Mouse (Mus musculus) midbrain, embryonic 10.5 days (tissue): Measurements from ENCODE around the gene Ppm1l. TPM values are rescaled to one million over a fixed set of nuclear protein-coding genes. Genes with fewer than 3 reads are reported as not detected.

Experiments
- DNase-seq: peaks from one replicate; pipeline ENCODE4 v3.0.0-alpha.2; 2017; ENCODE audit warnings: low spot score
- H3K27ac ChIP-seq: fragments of 300-500 bp; sonication (generic); replicated peaks from 2 replicates; pipeline ENCODE4 v1.5.1; 2016; ENCODE audit warnings: mild to moderate bottlenecking
- H3K27me3 ChIP-seq: fragments of 300-500 bp; sonication (generic); 2 replicates; pipeline ENCODE4 v1.6.1; 2016; ENCODE audit warnings: low read depth, mild to moderate bottlenecking; ENCODE audit not compliant: poor library complexity, severe bottlenecking
- H3K36me3 ChIP-seq: fragments of 300-500 bp; sonication (generic); 2 replicates; pipeline ENCODE4 v1.6.1; 2016; ENCODE audit warnings: mild to moderate bottlenecking, moderate library complexity
- H3K4me1 ChIP-seq: fragments of 300-500 bp; sonication (generic); 2 replicates; pipeline ENCODE4 v1.6.1; 2016
- H3K4me3 ChIP-seq: fragments of 300-500 bp; sonication (generic); 2 replicates; pipeline ENCODE4 v1.5.1; 2016; ENCODE audit warnings: mild to moderate bottlenecking, moderate library complexity
- H3K9me3 ChIP-seq: fragments of 300-500 bp; sonication (generic); replicated peaks from 2 replicates; pipeline ENCODE4 v1.6.1; 2016; ENCODE audit warnings: mild to moderate bottlenecking
- WGBS: fragments of 180-500 bp; shearing (Covaris S2); methylation state at CpG from one replicate; pipeline ENCODE4 v1.1.7; 2016; 5-methylcytosine and 5-hydroxymethylcytosine counted together
- polyA plus RNA-seq: library from polyadenylated mRNA; unstranded; fragments of >200 nt; fragmentation: Nextera tagmentation; extraction: Ambion mirVana; gene quantifications from 2 replicates; pipeline ENCODE4 v1.2.1, GENCODE M21; 2016

The Ppm1l gene
- polyA plus RNA-seq, 1 experiment from 2014 or later, result 14.8 TPM

- Histone ChIP-seq H3K27me3 (no peaks in the 10 kb centered on the region), H3K4me1 (no peaks in the 10 kb centered on the region), H3K9me3 (no peaks in the 10 kb centered on the region), H3K4me3 (no peak overlapping the region), H3K27ac (no peak overlapping the region), H3K36me3 (no peaks in the 10 kb centered on the region)
- WGBS, result 87% methylated on average over 8 of the region's 8 CpGs
- no peak for DNase-seq
Measured at GRCm38 (mm10) chr3:69342247-69342921, 25.7 kb downstream of the Ppm1l start.

- Histone ChIP-seq H3K4me1 (no peaks in the 10 kb centered on the region), H3K27ac (no peak overlapping the region), H3K4me3 (no peak overlapping the region), H3K36me3 (no peaks in the 10 kb centered on the region), H3K27me3 (no peaks in the 10 kb centered on the region), H3K9me3 (no peaks in the 10 kb centered on the region)
- DNase-seq, result no peak
- 92% methylated on average over 10 of the region's 10 CpGs for WGBS
Measured at GRCm38 (mm10) chr3:69343124-69343523, 26.5 kb downstream of the Ppm1l start.

- no peak for DNase-seq
- Histone ChIP-seq H3K9me3 (no peaks in the 10 kb centered on the region), H3K27ac (no peak overlapping the region), H3K27me3 (no peaks in the 10 kb centered on the region), H3K36me3 (no peaks in the 10 kb centered on the region), H3K4me3 (no peak overlapping the region), H3K4me1 (no peaks in the 10 kb centered on the region)
- WGBS, result 93% methylated on average over 4 of the region's 4 CpGs
Measured at GRCm38 (mm10) chr3:69346514-69346913, 29.9 kb downstream of the Ppm1l start.

- no peak overlapping the region for H3K27ac ChIP-seq
- H3K27me3 ChIP-seq, result no peaks in the 10 kb centered on the region
- no peaks in the 10 kb centered on the region for H3K4me1 ChIP-seq
- no peak for DNase-seq
- H3K9me3 ChIP-seq, result no peaks in the 10 kb centered on the region
- 89% methylated on average over 11 of the region's 11 CpGs for WGBS
- no peaks in the 10 kb centered on the region for H3K36me3 ChIP-seq
- H3K4me3 ChIP-seq, result no peak overlapping the region
Measured at GRCm38 (mm10) chr3:69348197-69348920, 31.7 kb downstream of the Ppm1l start.

GRCm38 (mm10) chr3:69348921-69349237 lies 32.2 kb downstream of the Ppm1l start:
- WGBS, result 90% methylated on average over 4 of the region's 4 CpGs
- DNase-seq, result no peak
- H3K27ac ChIP-seq, result no peak overlapping the region

GRCm38 (mm10) chr3:69349973-69350372 lies 33.3 kb downstream of the Ppm1l start:
- no peak for DNase-seq
- no peaks in the 10 kb centered on the region for H3K27me3 ChIP-seq
- H3K4me3 ChIP-seq, result no peak overlapping the region
- WGBS, result 93% methylated on average over 6 of the region's 6 CpGs
- no peaks in the 10 kb centered on the region for H3K9me3 ChIP-seq
- no peaks in the 10 kb centered on the region for H3K36me3 ChIP-seq
- H3K4me1 ChIP-seq, result no peaks in the 10 kb centered on the region
- no peak overlapping the region for H3K27ac ChIP-seq

More at GRCm38 (mm10) chr3:69348921-69349237, 32.2 kb downstream of the Ppm1l start:
- H3K4me3 ChIP-seq, result no peak overlapping the region
- no peaks in the 10 kb centered on the region for H3K9me3 ChIP-seq
- H3K36me3 ChIP-seq, result no peaks in the 10 kb centered on the region
- H3K27me3 ChIP-seq, result no peaks in the 10 kb centered on the region
- no peaks in the 10 kb centered on the region for H3K4me1 ChIP-seq

DNA sequence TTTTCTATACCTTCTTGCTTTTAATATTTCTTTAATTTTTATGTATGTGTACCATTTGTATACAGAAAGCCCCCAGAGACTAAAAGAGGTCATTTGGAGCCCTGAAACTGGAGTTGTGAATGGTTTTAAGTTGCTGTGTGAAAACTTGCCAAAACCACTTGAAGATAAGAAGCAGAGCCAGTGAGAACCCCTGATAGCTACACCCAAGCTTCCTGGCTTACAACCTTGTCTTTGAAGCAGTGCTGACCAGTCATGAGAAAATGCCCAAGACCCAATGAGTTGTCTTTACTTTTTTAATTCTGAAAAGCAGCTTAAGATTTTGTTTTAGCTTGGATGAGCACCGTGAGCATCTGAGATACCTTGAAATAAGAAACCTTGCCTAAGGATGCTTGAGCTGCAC lies 35.5 kb downstream of the Ppm1l start:
- DNase-seq, result no peak
- Histone ChIP-seq H3K27me3 (no peaks in the 10 kb centered on the region), H3K4me1 (peaks cover 3% of the 10 kb centered on the region; the same call in 1 of the 2 replicates), H3K9me3 (no peaks in the 10 kb centered on the region), H3K27ac (no peak overlapping the region), H3K4me3 (no peak overlapping the region), H3K36me3 (no peaks in the 10 kb centered on the region)
- WGBS, result 95% methylated on average over 1 of the region's 1 CpGs

- Histone ChIP-seq H3K27ac (no peak overlapping the region), H3K4me1 (peaks cover 3% of the 10 kb centered on the region; the same call in 1 of the 2 replicates), H3K4me3 (no peak overlapping the region), H3K9me3 (no peaks in the 10 kb centered on the region; the same call in 1 of the 2 replicates), H3K36me3 (no peaks in the 10 kb centered on the region), H3K27me3 (no peaks in the 10 kb centered on the region)
- DNase-seq, result no peak
- 88% methylated on average over 2 of the region's 2 CpGs for WGBS
Measured at GRCm38 (mm10) chr3:69354681-69355080, 38.0 kb downstream of the Ppm1l start.

- WGBS, result 87% methylated on average over 7 of the region's 7 CpGs
- no peak for DNase-seq
Measured at GRCm38 (mm10) chr3:69356078-69356665, 39.5 kb downstream of the Ppm1l start.

GRCm38 (mm10) chr3:69356781-69357180 lies 40.1 kb downstream of the Ppm1l start:
- Histone ChIP-seq H3K4me1 (peaks cover 3% of the 10 kb centered on the region; the same call in 1 of the 2 replicates), H3K4me3 (no peak overlapping the region), H3K36me3 (no peaks in the 10 kb centered on the region), H3K9me3 (no peaks in the 10 kb centered on the region; the same call in 1 of the 2 replicates), H3K27ac (no peak overlapping the region), H3K27me3 (no peaks in the 10 kb centered on the region)
- DNase-seq, result no peak
- 88% methylated on average over 5 of the region's 5 CpGs for whole genome bisulfite sequencing

More at GRCm38 (mm10) chr3:69356078-69356665, 39.5 kb downstream of the Ppm1l start:
- H3K4me3 ChIP-seq, result no peak overlapping the region
- no peaks in the 10 kb centered on the region for H3K27me3 ChIP-seq
- H3K27ac ChIP-seq, result no peak overlapping the region
- peaks cover 3% of the 10 kb centered on the region; the same call in 1 of the 2 replicates for H3K4me1 ChIP-seq
- H3K9me3 ChIP-seq, result no peaks in the 10 kb centered on the region; the same call in 1 of the 2 replicates
- no peaks in the 10 kb centered on the region for H3K36me3 ChIP-seq

GRCm38 (mm10) chr3:69357897-69358619 lies 41.4 kb downstream of the Ppm1l start:
- H3K27me3 ChIP-seq, result no peaks in the 10 kb centered on the region
- 87% methylated on average over 12 of the region's 12 CpGs for WGBS
- peaks cover 11% of the 10 kb centered on the region for H3K4me1 ChIP-seq
- H3K9me3 ChIP-seq, result no peaks in the 10 kb centered on the region; the same call in 1 of the 2 replicates
- no peak for DNase-seq
- H3K27ac ChIP-seq, result no peak overlapping the region
- no peaks in the 10 kb centered on the region for H3K36me3 ChIP-seq
- no peak overlapping the region for H3K4me3 ChIP-seq

GRCm38 (mm10) chr3:69358620-69358964 lies 41.9 kb downstream of the Ppm1l start:
- Histone ChIP-seq H3K27ac (no peak overlapping the region), H3K4me1 (peaks cover 13% of the 10 kb centered on the region), H3K36me3 (no peaks in the 10 kb centered on the region), H3K27me3 (no peaks in the 10 kb centered on the region), H3K4me3 (no peak overlapping the region), H3K9me3 (no peaks in the 10 kb centered on the region; the same call in 1 of the 2 replicates)
- no peak for DNase-seq
- 95% methylated on average over 8 of the region's 8 CpGs for WGBS
